Mouse (Mus musculus) small intestine, adult 2 months (tissue): ENCODE measurements at regions not wholly inside any gene's neighbourhood (a gene's known extent, or its start where the extent isn't known, plus 50 kb on each side); places are given as distances from the start of the nearest gene placed in this dataset.

ENCODE experiments used
- CTCF ChIP-seq: fragments of 200-500 bp; IDR thresholded peaks from 2 replicates; pipeline ENCODE4 v1.5.1; 2012; ENCODE audit warnings: low read depth, mild to moderate bottlenecking, control low read depth, inconsistent platforms, low read length, moderate library complexity, mixed read lengths; ENCODE audit not compliant: insufficient replicate concordance, insufficient read length; ENCODE audit errors: extremely low read depth
- POLR2A ChIP-seq: fragments of 200-500 bp; IDR thresholded peaks from 2 replicates; pipeline ENCODE4 v1.6.1; 2012; ENCODE audit warnings: low read depth, mild to moderate bottlenecking, control low read depth, inconsistent platforms, low read length, moderate library complexity

- TF ChIP-seq POLR2A = no peak
- TF ChIP-seq CTCF = no peak
Observed at GRCm38 (mm10) chr8:103912983-103913926, 188.2 kb upstream of the Cdh5 start.
